9 mouse cellular contexts compared by ENCODE assay signal in the genomic region with DNA sequence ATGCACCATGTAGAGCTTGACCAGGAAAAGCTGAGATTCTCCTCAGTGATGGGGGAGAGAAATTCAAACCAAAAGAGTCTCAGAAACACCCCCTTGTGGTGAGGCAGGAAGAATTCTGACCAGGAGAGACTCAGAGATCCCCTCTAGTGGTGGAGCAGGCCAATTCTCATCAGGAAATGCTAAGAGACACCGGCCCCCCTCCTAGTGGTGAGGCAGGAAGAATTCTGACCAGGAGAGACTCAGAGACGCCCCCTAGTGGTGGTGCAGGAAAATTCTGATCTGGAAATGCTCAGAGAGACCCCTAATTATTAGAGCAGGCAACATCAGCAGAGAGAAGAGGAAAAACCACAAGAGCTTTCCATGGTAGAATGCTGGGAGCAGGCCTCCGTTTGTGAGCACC.
A peak's percentile ranks its signal among the peaks of the same experiment; 100 is the strongest.
DNase-seq lines count a peak whose midpoint lies in the region; ATAC-seq and TF ChIP-seq lines count a peak whose summit lies in the region.
"Had no signal": no experiment of that assay in that cellular context is flagged by ENCODE, and none has a peak within 500 bp of the region (broad histone marks: within the 10 kb centered on the region; RNA-seq: fewer than 3 reads in every experiment).

No protein-coding gene starts in this region.

- H3K27me3 ChIP-seq in kidney, adult 2 months (replicated peaks; ENCODE audit: control insufficient read depth, insufficient read depth, low read length) = no peaks in the 10 kb centered on the region
- no peaks in the 10 kb centered on the region for H3K27me3 ChIP-seq in kidney, embryonic 15.5 days
- H3K27me3 ChIP-seq in Patski = no peaks in the 10 kb centered on the region
- H3K27me3 ChIP-seq: heart, embryonic 15.5 days had no signal

- in situ Hi-C loops in Patski (cut with MboI; ENCODE audit: low pct_unique_long_range_greater_than_20kb) = no loop called here

- CTCF ChIA-PET in Patski (lab: Charles Lee) = no interaction called here

- H3K27ac ChIP-seq in kidney, adult 2 months (ENCODE audit: insufficient read depth, low read depth, low read length) = no peak overlapping the region
- H3K27ac ChIP-seq in kidney, embryonic 15.5 days = no peak overlapping the region
- peak overlapping the region; percentile 46 for H3K27ac ChIP-seq in embryonic fibroblast, embryonic 13.5 days (ENCODE audit: insufficient read depth, low read length)
- H3K27ac ChIP-seq: heart, embryonic 15.5 days had no signal

- ATAC-seq in kidney, embryonic 15.5 days (replicated peaks; ENCODE audit: low FRiP score) = no peak
- ATAC-seq in Patski = no peak
- ATAC-seq in megakaryocyte-erythroid progenitor cell, adult 5-6 weeks (replicated peaks; ENCODE audit: low FRiP score, low TSS enrichment, poor library complexity, severe bottlenecking) = no peak

- no peaks in the 10 kb centered on the region for H3K36me3 ChIP-seq in kidney, adult 2 months (ENCODE audit: control insufficient read depth, insufficient read depth, low read length)
- H3K36me3 ChIP-seq in kidney, embryonic 15.5 days = no peaks in the 10 kb centered on the region
- H3K36me3 ChIP-seq: heart, embryonic 15.5 days had no signal

- no peak overlapping the region for H3K4me3 ChIP-seq in kidney, adult 2 months (ENCODE audit: insufficient read depth, low read depth, low read length)
- H3K4me3 ChIP-seq in kidney, embryonic 15.5 days (replicated peaks) = no peak overlapping the region
- H3K4me3 ChIP-seq in embryonic fibroblast, embryonic 13.5 days (ENCODE audit: insufficient read depth, low read length) = no peak overlapping the region
- H3K4me3 ChIP-seq in lung, adult 2 months (replicated peaks; ENCODE audit: extremely low read depth, low read depth, low read length) = no peak overlapping the region
- H3K4me3 ChIP-seq: heart, embryonic 15.5 days had no signal

- no peaks in the 10 kb centered on the region for H3K4me1 ChIP-seq in kidney, adult 2 months (ENCODE audit: control insufficient read depth, insufficient read depth, low read length)
- H3K4me1 ChIP-seq in kidney, embryonic 15.5 days = no peaks in the 10 kb centered on the region
- no peaks in the 10 kb centered on the region for H3K4me1 ChIP-seq in embryonic fibroblast, embryonic 13.5 days (ENCODE audit: control insufficient read depth, insufficient read depth, low read length)
- no peaks in the 10 kb centered on the region for H3K4me1 ChIP-seq in lung, adult 2 months (ENCODE audit: control insufficient read depth, insufficient read depth, low read length)
- H3K4me1 ChIP-seq: heart, embryonic 15.5 days had no signal

- no peak overlapping the region for H3K9ac ChIP-seq in kidney, embryonic 15.5 days
- H3K9ac ChIP-seq: heart, embryonic 15.5 days had no signal

- 56% methylated on average over 3 of the region's 3 CpGs for WGBS in kidney, adult 2 months
- WGBS in kidney, embryonic 15.5 days = 52% methylated on average over 3 of the region's 3 CpGs
- WGBS in lung, adult 2 months = 57% methylated on average over 3 of the region's 3 CpGs

- peak; percentile 12 for DNase-seq in kidney, adult 2 months
- no peak for DNase-seq in Patski (ENCODE audit: low read depth, low spot score)
- no peak for DNase-seq in lung, adult 2 months
- no peak for DNase-seq in heart, adult 11 months
- no peak for DNase-seq in thymus, postnatal 25 days

- POLR2A ChIA-PET in Patski (lab: Charles Lee) = no interaction called here

- H3K9me3 ChIP-seq in kidney, embryonic 15.5 days (replicated peaks) = no peaks in the 10 kb centered on the region
- H3K9me3 ChIP-seq: heart, embryonic 15.5 days had no signal

- TF ChIP-seq POLR2A in kidney, adult 2 months (IDR thresholded peaks at IDR 0.05; ENCODE audit: low read depth, low read length) = no peak
- TF ChIP-seq POLR2A in embryonic fibroblast, embryonic 13.5 days (IDR thresholded peaks at IDR 0.05; ENCODE audit: low read depth, low read length) = no peak
- no peak for TF ChIP-seq POLR2A in lung, adult 2 months (IDR thresholded peaks at IDR 0.05; ENCODE audit: borderline replicate concordance, extremely low read depth, low read depth, low read length)

- TF ChIP-seq CTCF in kidney, adult 2 months (conservative IDR thresholded peaks at IDR 0.05; ENCODE audit: insufficient read depth, insufficient read length, low read depth, low read length) = peak; percentile 50
- TF ChIP-seq CTCF in Patski (IDR thresholded peaks at IDR 0.05) = peak; percentile 66
- TF ChIP-seq CTCF in embryonic fibroblast, embryonic 13.5 days (IDR thresholded peaks at IDR 0.05; ENCODE audit: borderline replicate concordance, insufficient read depth, low read length) = peak; percentile 25; the same call in 1 of the 2 replicates
- TF ChIP-seq CTCF in lung, adult 2 months (IDR thresholded peaks at IDR 0.05; ENCODE audit: insufficient read depth, low read length) = peak; percentile 12; the same call in 1 of the 2 replicates

- H3K4me2 ChIP-seq in kidney, embryonic 15.5 days = no peak overlapping the region
- H3K4me2 ChIP-seq: heart, embryonic 15.5 days had no signal

Comparison
In these comparisons a context has a peak if more than half of its experiments do, and no peak if none do; other contexts are left out.
1. CTCF ChIP-seq: peak in every context shown above with its lines; median percentile 66 in Patski; 50 in kidney, adult 2 months; 25 in embryonic fibroblast, embryonic 13.5 days; 12 in lung, adult 2 months.